Mouse (Mus musculus) thymus, adult 2 months (tissue): ENCODE data around the gene Setd3.

Experiments
- CTCF ChIP-seq: fragments of 200-500 bp; IDR thresholded peaks from 2 replicates; pipeline ENCODE4 v1.5.1; 2012; ENCODE audit warnings: mild to moderate bottlenecking, control low read depth, low read length, moderate library complexity, borderline replicate concordance; ENCODE audit not compliant: control insufficient read depth, poor library complexity, insufficient read depth; ENCODE audit errors: extremely low read depth
- POLR2A ChIP-seq: fragments of 200-500 bp; IDR thresholded peaks from 2 replicates; pipeline ENCODE4 v1.6.1; 2012; ENCODE audit warnings: mild to moderate bottlenecking, low read length, control low read depth, moderate library complexity; ENCODE audit not compliant: control insufficient read depth, poor library complexity, insufficient read depth; ENCODE audit errors: extremely low read depth

DNA sequence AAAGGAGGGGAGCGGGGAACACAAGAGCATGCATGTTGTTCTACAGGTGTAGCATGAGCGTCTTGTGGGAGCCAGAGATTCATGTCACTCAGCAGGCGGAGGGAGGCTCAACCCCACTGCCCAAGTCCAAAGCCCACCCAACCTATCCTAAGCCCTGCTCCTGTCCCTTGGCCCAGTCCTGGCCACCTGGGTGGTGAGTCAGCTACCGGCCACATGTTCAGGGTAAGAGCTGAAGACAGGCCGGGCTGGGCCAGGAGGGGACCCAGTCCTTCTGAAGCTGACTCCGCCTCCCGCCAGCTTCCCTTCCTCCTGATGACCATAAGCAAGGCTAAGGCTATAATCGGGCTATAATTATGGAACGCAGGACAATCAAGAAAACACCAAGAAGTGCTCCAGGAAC lies 29.1 kb upstream of the Setd3 start:
- TF ChIP-seq CTCF = no peak
- no peak for TF ChIP-seq POLR2A
